Mouse (Mus musculus): Measurements from ENCODE around the gene Taf1d.

DNA sequence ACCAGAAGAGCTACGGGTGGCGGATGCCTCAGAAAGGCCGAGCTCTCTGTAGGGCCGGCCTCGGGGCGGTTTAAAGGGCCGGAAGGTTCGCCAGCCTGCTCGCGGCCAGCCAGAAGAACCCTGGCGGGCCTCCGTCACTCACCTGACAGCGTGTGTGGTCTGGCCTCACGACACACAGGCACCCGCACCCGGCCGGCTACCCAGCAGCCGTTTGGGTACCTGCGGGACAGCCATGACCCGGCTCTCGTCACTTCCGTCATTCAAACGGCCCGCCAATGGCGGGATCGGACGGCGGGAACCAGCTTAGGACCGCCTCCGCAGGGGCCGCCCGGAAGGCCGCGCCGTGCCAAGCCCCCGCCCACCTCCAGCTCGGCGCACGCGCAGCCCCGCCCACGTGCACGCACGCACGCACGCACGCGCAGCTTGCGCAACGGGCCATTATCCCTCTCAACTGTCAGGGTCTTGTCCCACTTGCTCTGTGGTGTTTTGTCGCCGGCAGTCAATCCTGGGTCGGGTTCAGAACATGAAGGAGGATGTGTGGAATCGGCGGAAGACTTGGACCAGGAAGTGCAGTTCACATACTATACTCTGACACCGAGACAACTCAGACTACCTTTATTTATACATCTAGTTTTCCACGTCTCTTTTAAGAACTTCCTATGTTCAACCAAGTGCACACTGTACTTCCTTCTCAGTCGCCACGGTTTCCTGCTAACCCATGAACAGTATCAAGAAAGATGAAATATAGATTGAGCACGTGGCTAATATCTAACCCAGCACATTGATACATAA, 51.7 kb downstream of the Taf1d start, which contains the start of gene Cep295:
- peak; percentile 98; the same call in 1 of the 2 replicates for TF ChIP-seq POLR2A (IDR thresholded peaks at IDR 0.05; ENCODE audit: borderline replicate concordance, extremely low read depth, low read depth, low read length)
- TF ChIP-seq CTCF (IDR thresholded peaks at IDR 0.05; ENCODE audit: insufficient read depth, low read length), result no peak
